Mouse (Mus musculus): Measurements from ENCODE around the gene Yrdc. TPM values are rescaled to one million over a fixed set of nuclear protein-coding genes. Genes with fewer than 3 reads are reported as not detected.

Yrdc gene
- 41.4 and 44.3 TPM in 2 replicates for polyA plus RNA-seq (2016; fragmentation: Nextera tagmentation; extraction: Ambion mirVana)

GRCm38 (mm10) chr4:124850261-124850913 lies at the start of gene Yrdc:
TSS of gene Yrdc (plus strand) at chr4:124850679.
- Histone ChIP-seq H3K27ac (peak within 1 kb of the TSS; percentile 91), H3K4me1 (replicated peaks) (peaks cover 20% of the 10 kb centered on the region), H3K36me3 (peaks cover 42% of the 10 kb centered on the region), H3K4me3 (replicated peaks) (peak within 1 kb of the TSS; percentile 100), H3K9me3 (no peaks in the 10 kb centered on the region), H3K9ac (replicated peaks) (peak within 1 kb of the TSS; percentile 90), H3K27me3 (no peaks in the 10 kb centered on the region), H3K4me2 (peak within 1 kb of the TSS; percentile 92)
- 1% methylated on average over 69 of the region's 90 CpGs for WGBS
- ATAC-seq (ENCODE audit: insufficient number of reproducible peaks, insufficient read depth, low FRiP score, low TSS enrichment, low read depth), result peak; percentile 90

GRCm38 (mm10) chr4:124801552-124802308 lies 48.7 kb upstream of the Yrdc start, which contains the start of gene Mtf1:
TSS of gene Mtf1 (plus strand) at chr4:124802104.
- 3% methylated on average over 21 of the region's 21 CpGs for WGBS
- Histone ChIP-seq H3K4me2 (peak within 1 kb of the TSS; percentile 76), H3K9me3 (no peaks in the 10 kb centered on the region), H3K27me3 (no peaks in the 10 kb centered on the region), H3K9ac (replicated peaks) (peak within 1 kb of the TSS; percentile 91), H3K4me3 (replicated peaks) (peak within 1 kb of the TSS; percentile 83), H3K27ac (peak within 1 kb of the TSS; percentile 97), H3K4me1 (replicated peaks) (peaks cover 13% of the 10 kb centered on the region), H3K36me3 (peaks cover 52% of the 10 kb centered on the region)
- peak; percentile 82 for ATAC-seq (ENCODE audit: insufficient number of reproducible peaks, insufficient read depth, low FRiP score, low TSS enrichment, low read depth)

GRCm38 (mm10) chr4:124802309-124803260 lies 47.9 kb upstream of the Yrdc start:
- Histone ChIP-seq H3K9ac (replicated peaks) (peak overlapping the region; percentile 91), H3K4me1 (replicated peaks) (peaks cover 13% of the 10 kb centered on the region), H3K9me3 (no peaks in the 10 kb centered on the region), H3K27ac (peak overlapping the region; percentile 97), H3K27me3 (no peaks in the 10 kb centered on the region), H3K36me3 (peaks cover 59% of the 10 kb centered on the region), H3K4me3 (replicated peaks) (peak overlapping the region; percentile 83), H3K4me2 (peak overlapping the region; percentile 76)
- ATAC-seq (ENCODE audit: insufficient number of reproducible peaks, insufficient read depth, low FRiP score, low TSS enrichment, low read depth), result peak; percentile 99
- 2% methylated on average over 49 of the region's 53 CpGs for WGBS

- Histone ChIP-seq H3K27ac (no peak overlapping the region), H3K4me2 (peak overlapping the region; percentile 76), H3K9ac (replicated peaks) (peak overlapping the region; percentile 91; the same call in 1 of the 2 replicates), H3K27me3 (no peaks in the 10 kb centered on the region), H3K4me1 (replicated peaks) (peaks cover 13% of the 10 kb centered on the region), H3K36me3 (peaks cover 59% of the 10 kb centered on the region), H3K4me3 (replicated peaks) (peak overlapping the region; percentile 83), H3K9me3 (no peaks in the 10 kb centered on the region)
- WGBS, result 83% methylated on average over 6 of the region's 6 CpGs
- ATAC-seq (ENCODE audit: insufficient number of reproducible peaks, insufficient read depth, low FRiP score, low TSS enrichment, low read depth), result no peak
These were observed 47.1 kb upstream of the Yrdc start for GRCm38 (mm10) chr4:124803406-124803805.

GRCm38 (mm10) chr4:124808511-124808910 lies 42.0 kb upstream of the Yrdc start:
- no peaks in the 10 kb centered on the region for H3K9me3 ChIP-seq
- peaks cover 2% of the 10 kb centered on the region for H3K4me1 ChIP-seq (replicated peaks)
- H3K4me2 ChIP-seq, result no peak overlapping the region
- ATAC-seq (ENCODE audit: insufficient number of reproducible peaks, insufficient read depth, low FRiP score, low TSS enrichment, low read depth), result no peak
- H3K9ac ChIP-seq (replicated peaks), result no peak overlapping the region
- H3K4me3 ChIP-seq (replicated peaks), result no peak overlapping the region
- peaks cover 62% of the 10 kb centered on the region for H3K36me3 ChIP-seq
- WGBS, result 86% methylated on average over 5 of the region's 5 CpGs
- no peaks in the 10 kb centered on the region for H3K27me3 ChIP-seq
- H3K27ac ChIP-seq, result no peak overlapping the region

- WGBS, result 89% methylated on average over 9 of the region's 9 CpGs
- Histone ChIP-seq H3K4me3 (replicated peaks) (no peak overlapping the region), H3K36me3 (peaks cover 62% of the 10 kb centered on the region), H3K9ac (replicated peaks) (no peak overlapping the region), H3K9me3 (no peaks in the 10 kb centered on the region), H3K27ac (no peak overlapping the region), H3K4me1 (replicated peaks) (no peaks in the 10 kb centered on the region), H3K4me2 (no peak overlapping the region), H3K27me3 (no peaks in the 10 kb centered on the region)
- no peak for ATAC-seq (ENCODE audit: insufficient number of reproducible peaks, insufficient read depth, low FRiP score, low TSS enrichment, low read depth)
These were observed 41.2 kb upstream of the Yrdc start for GRCm38 (mm10) chr4:124809136-124809883.

- no peak overlapping the region for H3K4me2 ChIP-seq
- H3K4me3 ChIP-seq (replicated peaks), result no peak overlapping the region
- H3K36me3 ChIP-seq, result peaks cover 56% of the 10 kb centered on the region
- H3K9me3 ChIP-seq, result no peaks in the 10 kb centered on the region
- ATAC-seq (ENCODE audit: insufficient number of reproducible peaks, insufficient read depth, low FRiP score, low TSS enrichment, low read depth), result no peak
- H3K4me1 ChIP-seq (replicated peaks), result no peaks in the 10 kb centered on the region
- 83% methylated on average over 7 of the region's 7 CpGs for WGBS
- no peaks in the 10 kb centered on the region for H3K27me3 ChIP-seq
- H3K9ac ChIP-seq (replicated peaks), result no peak overlapping the region
- no peak overlapping the region for H3K27ac ChIP-seq
These were observed 40.4 kb upstream of the Yrdc start for GRCm38 (mm10) chr4:124810056-124810455.

GRCm38 (mm10) chr4:124811347-124811975 lies 39.0 kb upstream of the Yrdc start:
- Histone ChIP-seq H3K4me2 (no peak overlapping the region), H3K27me3 (no peaks in the 10 kb centered on the region), H3K27ac (no peak overlapping the region), H3K9ac (replicated peaks) (no peak overlapping the region), H3K36me3 (peaks cover 49% of the 10 kb centered on the region), H3K4me3 (replicated peaks) (no peak overlapping the region), H3K9me3 (no peaks in the 10 kb centered on the region), H3K4me1 (replicated peaks) (no peaks in the 10 kb centered on the region)
- ATAC-seq (ENCODE audit: insufficient number of reproducible peaks, insufficient read depth, low FRiP score, low TSS enrichment, low read depth), result no peak
- WGBS, result 73% methylated on average over 9 of the region's 9 CpGs

- no peak for ATAC-seq (ENCODE audit: insufficient number of reproducible peaks, insufficient read depth, low FRiP score, low TSS enrichment, low read depth)
- H3K9ac ChIP-seq (replicated peaks), result no peak overlapping the region
- H3K9me3 ChIP-seq, result no peaks in the 10 kb centered on the region
- H3K36me3 ChIP-seq, result peaks cover 30% of the 10 kb centered on the region
- H3K4me1 ChIP-seq (replicated peaks), result 0 out of 2 replicates have a peak, but pooled peaks cover 7% of the 10 kb centered on the region
- no peak overlapping the region for H3K4me2 ChIP-seq
- H3K4me3 ChIP-seq (replicated peaks), result no peak overlapping the region
- H3K27ac ChIP-seq, result no peak overlapping the region
- WGBS, result 95% methylated on average over 11 of the region's 11 CpGs
- H3K27me3 ChIP-seq, result no peaks in the 10 kb centered on the region
These were observed 34.6 kb upstream of the Yrdc start for GRCm38 (mm10) chr4:124815901-124816300.

GRCm38 (mm10) chr4:124817803-124818202 lies 32.7 kb upstream of the Yrdc start:
- Histone ChIP-seq H3K27me3 (no peaks in the 10 kb centered on the region), H3K9ac (replicated peaks) (no peak overlapping the region), H3K36me3 (peaks cover 40% of the 10 kb centered on the region), H3K27ac (no peak overlapping the region), H3K4me1 (replicated peaks) (0 out of 2 replicates have a peak, but pooled peaks cover 7% of the 10 kb centered on the region), H3K4me3 (replicated peaks) (no peak overlapping the region), H3K9me3 (no peaks in the 10 kb centered on the region), H3K4me2 (no peak overlapping the region)
- ATAC-seq (ENCODE audit: insufficient number of reproducible peaks, insufficient read depth, low FRiP score, low TSS enrichment, low read depth), result no peak
- 24% methylated on average over 6 of the region's 6 CpGs for WGBS

Data from limb, embryonic 12.5 days (tissue).